Mouse (Mus musculus) midbrain, embryonic 16.5 days (tissue): ENCODE measurements at regions not wholly inside any gene's neighbourhood (a gene's known extent, or its start where the extent isn't known, plus 50 kb on each side); places are given as distances from the start of the nearest gene placed in this dataset.
A peak's percentile ranks its signal among the peaks of the same experiment; 100 is the strongest.

Source experiments
- ATAC-seq: fragments of 200-750 bp; cut with Nextera tagmentation; 2 replicates; pipeline ENCODE4 v1.8.0; 2017; ENCODE audit warnings: moderate TSS enrichment
- H3K27ac ChIP-seq: fragments of 300-500 bp; sonication (generic); 2 replicates; pipeline ENCODE4 v1.5.1; 2014; ENCODE audit warnings: mild to moderate bottlenecking, low read length, mixed read lengths
- H3K27me3 ChIP-seq: fragments of 300-500 bp; sonication (generic); 2 replicates; pipeline ENCODE4 v1.6.1; 2014; ENCODE audit warnings: low read depth, low read length, mixed read lengths; ENCODE audit not compliant: control insufficient read depth, insufficient read depth
- H3K36me3 ChIP-seq: fragments of 300-500 bp; sonication (generic); 2 replicates; pipeline ENCODE4 v1.6.1; 2014; ENCODE audit warnings: mild to moderate bottlenecking, low read length, moderate library complexity, mixed read lengths; ENCODE audit not compliant: control insufficient read depth, insufficient read depth
- H3K4me1 ChIP-seq: fragments of 300-500 bp; sonication (generic); 2 replicates; pipeline ENCODE4 v1.6.1; 2014; ENCODE audit warnings: mild to moderate bottlenecking, low read length, mixed read lengths; ENCODE audit not compliant: control insufficient read depth, insufficient read depth
- H3K4me2 ChIP-seq: fragments of 300-500 bp; sonication (generic); 2 replicates; pipeline ENCODE4 v1.6.1; 2014; ENCODE audit warnings: mild to moderate bottlenecking, low read length, mixed read lengths
- H3K4me3 ChIP-seq: fragments of 300-500 bp; sonication (generic); 2 replicates; pipeline ENCODE4 v1.5.1; 2014; ENCODE audit warnings: low read depth, mild to moderate bottlenecking, low read length, moderate library complexity, mixed read lengths
- H3K9ac ChIP-seq: fragments of 300-500 bp; sonication (generic); 2 replicates; pipeline ENCODE4 v1.6.1; 2014; ENCODE audit warnings: low read depth, low read length, mixed read lengths
- H3K9me3 ChIP-seq: fragments of 300-500 bp; sonication (generic); replicated peaks from 2 replicates; pipeline ENCODE4 v1.6.1; 2014; ENCODE audit warnings: mild to moderate bottlenecking, low read length, mixed read lengths; ENCODE audit not compliant: control insufficient read depth, poor library complexity, severe bottlenecking
- WGBS: fragments of 180-500 bp; shearing (Covaris S2); extraction: QIAGEN DNeasy Blood & Tissue Kit; methylation state at CpG from one replicate; pipeline ENCODE4 v1.1.7; 2014; 5-methylcytosine and 5-hydroxymethylcytosine counted together

- Histone ChIP-seq H3K9ac (no peak overlapping the region), H3K4me1 (peaks cover 4% of the 10 kb centered on the region), H3K9me3 (no peaks in the 10 kb centered on the region), H3K36me3 (no peaks in the 10 kb centered on the region), H3K4me3 (no peak overlapping the region), H3K27ac (no peak overlapping the region; the same call in 1 of the 2 replicates), H3K4me2 (no peak overlapping the region), H3K27me3 (no peaks in the 10 kb centered on the region)
- no peak for ATAC-seq
- WGBS, result 80% methylated on average over 4 of the region's 4 CpGs
Observed at GRCm38 (mm10) chr4:153002516-153002915, 480.1 kb downstream of the Ajap1 start.

DNA sequence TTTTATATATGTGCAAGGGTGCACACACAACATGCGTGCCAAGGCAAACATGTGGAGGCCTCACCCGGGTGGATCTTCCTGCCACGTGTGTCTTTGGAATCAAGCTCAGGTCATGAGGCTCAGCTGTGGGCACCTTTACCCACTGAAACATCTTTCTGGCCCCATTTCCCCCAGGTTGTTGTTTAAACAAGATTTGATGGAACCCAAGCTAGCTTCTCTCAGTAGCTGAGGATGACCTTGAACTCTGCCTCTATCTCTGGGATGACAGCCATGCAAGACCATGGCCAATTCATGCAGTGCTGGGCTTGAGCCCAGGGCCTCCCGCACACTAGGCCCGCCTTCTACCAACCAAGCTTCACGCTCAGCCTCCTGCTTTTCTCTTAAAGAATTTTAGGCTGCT is 480.9 kb downstream of the Ajap1 start:
- H3K4me3 ChIP-seq, result no peak overlapping the region
- no peaks in the 10 kb centered on the region for H3K27me3 ChIP-seq
- H3K9ac ChIP-seq, result no peak overlapping the region
- no peak for ATAC-seq
- H3K27ac ChIP-seq, result no peak overlapping the region
- H3K9me3 ChIP-seq, result no peaks in the 10 kb centered on the region
- no peaks in the 10 kb centered on the region for H3K36me3 ChIP-seq
- peaks cover 4% of the 10 kb centered on the region for H3K4me1 ChIP-seq
- WGBS, result 79% methylated on average over 6 of the region's 6 CpGs
- no peak overlapping the region for H3K4me2 ChIP-seq

GRCm38 (mm10) chr4:152999526-152999925 is 483.1 kb downstream of the Ajap1 start:
- H3K4me2 ChIP-seq, result no peak overlapping the region
- no peak overlapping the region for H3K4me3 ChIP-seq
- no peaks in the 10 kb centered on the region for H3K27me3 ChIP-seq
- H3K4me1 ChIP-seq, result peaks cover 4% of the 10 kb centered on the region
- ATAC-seq, result no peak
- H3K27ac ChIP-seq, result no peak overlapping the region
- H3K9ac ChIP-seq, result peak overlapping the region; percentile 36; the same call in 1 of the 2 replicates
- 30% methylated on average over 18 of the region's 18 CpGs for WGBS
- no peaks in the 10 kb centered on the region for H3K36me3 ChIP-seq
- H3K9me3 ChIP-seq, result no peaks in the 10 kb centered on the region

GRCm38 (mm10) chr4:152997251-152997650 is 485.4 kb downstream of the Ajap1 start:
- Histone ChIP-seq H3K36me3 (no peaks in the 10 kb centered on the region), H3K4me2 (no peak overlapping the region), H3K4me3 (no peak overlapping the region), H3K9ac (no peak overlapping the region), H3K27me3 (no peaks in the 10 kb centered on the region), H3K9me3 (no peaks in the 10 kb centered on the region), H3K4me1 (peaks cover 4% of the 10 kb centered on the region), H3K27ac (no peak overlapping the region)
- 79% methylated on average over 5 of the region's 5 CpGs for WGBS
- ATAC-seq, result no peak

- peaks cover 4% of the 10 kb centered on the region; the same call in 1 of the 2 replicates for H3K4me1 ChIP-seq
- no peak overlapping the region for H3K9ac ChIP-seq
- WGBS, result 74% methylated on average over 2 of the region's 2 CpGs
- no peak overlapping the region for H3K27ac ChIP-seq
- no peaks in the 10 kb centered on the region for H3K27me3 ChIP-seq
- no peaks in the 10 kb centered on the region for H3K36me3 ChIP-seq
- H3K4me3 ChIP-seq, result no peak overlapping the region
- H3K4me2 ChIP-seq, result no peak overlapping the region
- no peak for ATAC-seq
- H3K9me3 ChIP-seq, result no peaks in the 10 kb centered on the region
Observed at GRCm38 (mm10) chr4:152996641-152997040, 486.0 kb downstream of the Ajap1 start.

- no peak overlapping the region for H3K4me3 ChIP-seq
- no peak overlapping the region for H3K4me2 ChIP-seq
- H3K9ac ChIP-seq, result no peak overlapping the region
- no peaks in the 10 kb centered on the region for H3K9me3 ChIP-seq
- H3K36me3 ChIP-seq, result no peaks in the 10 kb centered on the region
- no peaks in the 10 kb centered on the region for H3K27me3 ChIP-seq
- H3K4me1 ChIP-seq, result peaks cover 6% of the 10 kb centered on the region
- 66% methylated on average over 5 of the region's 5 CpGs for WGBS
- no peak for ATAC-seq
- H3K27ac ChIP-seq, result no peak overlapping the region
Observed at GRCm38 (mm10) chr4:152995052-152995595, 487.5 kb downstream of the Ajap1 start.

DNA sequence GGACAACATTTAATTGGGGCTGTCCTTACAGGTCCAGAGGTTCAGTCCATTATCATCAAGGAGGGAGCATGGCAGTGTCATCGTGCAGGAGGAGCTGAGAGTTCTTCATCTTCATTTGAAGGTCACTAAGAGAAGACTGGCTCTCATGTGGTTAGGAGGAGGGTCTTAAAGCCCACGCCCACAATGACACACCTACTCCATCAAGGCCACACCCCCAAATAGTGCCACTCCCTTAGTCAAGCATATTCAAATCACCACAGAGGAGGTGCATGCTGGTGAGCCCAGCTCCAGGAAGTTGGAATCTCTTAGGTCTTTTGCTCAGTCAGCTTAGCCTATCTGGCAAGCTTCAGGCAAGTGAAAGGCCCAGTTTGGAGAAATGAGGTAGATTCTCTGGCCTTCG is 488.4 kb downstream of the Ajap1 start:
- Histone ChIP-seq H3K4me3 (no peak overlapping the region), H3K36me3 (no peaks in the 10 kb centered on the region), H3K9ac (no peak overlapping the region), H3K27ac (no peak overlapping the region), H3K4me1 (peaks cover 7% of the 10 kb centered on the region), H3K9me3 (no peaks in the 10 kb centered on the region), H3K27me3 (no peaks in the 10 kb centered on the region), H3K4me2 (no peak overlapping the region)
- no peak for ATAC-seq
- 77% methylated on average over 3 of the region's 3 CpGs for WGBS

- Histone ChIP-seq H3K27me3 (no peaks in the 10 kb centered on the region), H3K9me3 (no peaks in the 10 kb centered on the region), H3K4me2 (no peak overlapping the region)
Observed at GRCm38 (mm10) chr4:152990266-152990665, 492.3 kb downstream of the Ajap1 start.

GRCm38 (mm10) chr4:152987726-152988125 is 494.9 kb downstream of the Ajap1 start:
- Histone ChIP-seq H3K4me1 (peaks cover 7% of the 10 kb centered on the region), H3K27ac (no peak overlapping the region), H3K36me3 (no peaks in the 10 kb centered on the region), H3K9me3 (no peaks in the 10 kb centered on the region), H3K4me3 (no peak overlapping the region), H3K4me2 (no peak overlapping the region), H3K9ac (no peak overlapping the region), H3K27me3 (no peaks in the 10 kb centered on the region)
- 85% methylated on average over 4 of the region's 4 CpGs for WGBS
- no peak for ATAC-seq

More at GRCm38 (mm10) chr4:152990266-152990665, 492.3 kb downstream of the Ajap1 start:
- Histone ChIP-seq H3K9ac (no peak overlapping the region), H3K4me3 (no peak overlapping the region), H3K36me3 (no peaks in the 10 kb centered on the region), H3K27ac (no peak overlapping the region), H3K4me1 (peaks cover 7% of the 10 kb centered on the region)
- WGBS, result 60% methylated on average over 5 of the region's 5 CpGs
- ATAC-seq, result no peak
